Mouse (Mus musculus) brain, embryonic 14.5 days (tissue): ENCODE results near the gene Angel2. TPM values are rescaled to one million over a fixed set of nuclear protein-coding genes. Genes with fewer than 3 reads are reported as not detected.

Experiments used
- DNase-seq: peaks from one replicate; pipeline ENCODE4 v3.0.0-alpha.2; 2011; ENCODE audit warnings: low read depth
- CTCF ChIP-seq: fragments of 200-500 bp; IDR thresholded peaks from 2 replicates; pipeline ENCODE4 v1.5.1; 2012; ENCODE audit warnings: inconsistent platforms, mild to moderate bottlenecking, moderate library complexity, borderline replicate concordance; ENCODE audit not compliant: insufficient read depth, insufficient read length; ENCODE audit errors: extremely low read depth
- POLR2A ChIP-seq: fragments of 200-500 bp; IDR thresholded peaks from 2 replicates; pipeline ENCODE4 v1.6.1; 2012; ENCODE audit warnings: mild to moderate bottlenecking, inconsistent platforms, borderline replicate concordance; ENCODE audit not compliant: poor library complexity, insufficient read depth, insufficient read length, severe bottlenecking; ENCODE audit errors: extremely low read depth
- polyA plus RNA-seq: library from polyadenylated mRNA; depleted of rRNA; stranded (reverse); fragments of >200 nt; gene quantifications from 2 replicates; pipeline ENCODE4 v1.2.3, GENCODE M21; 2012; rRNA removed

Gene Angel2
- polyA plus RNA-seq, 1 experiment = 51.8 TPM

DNA sequence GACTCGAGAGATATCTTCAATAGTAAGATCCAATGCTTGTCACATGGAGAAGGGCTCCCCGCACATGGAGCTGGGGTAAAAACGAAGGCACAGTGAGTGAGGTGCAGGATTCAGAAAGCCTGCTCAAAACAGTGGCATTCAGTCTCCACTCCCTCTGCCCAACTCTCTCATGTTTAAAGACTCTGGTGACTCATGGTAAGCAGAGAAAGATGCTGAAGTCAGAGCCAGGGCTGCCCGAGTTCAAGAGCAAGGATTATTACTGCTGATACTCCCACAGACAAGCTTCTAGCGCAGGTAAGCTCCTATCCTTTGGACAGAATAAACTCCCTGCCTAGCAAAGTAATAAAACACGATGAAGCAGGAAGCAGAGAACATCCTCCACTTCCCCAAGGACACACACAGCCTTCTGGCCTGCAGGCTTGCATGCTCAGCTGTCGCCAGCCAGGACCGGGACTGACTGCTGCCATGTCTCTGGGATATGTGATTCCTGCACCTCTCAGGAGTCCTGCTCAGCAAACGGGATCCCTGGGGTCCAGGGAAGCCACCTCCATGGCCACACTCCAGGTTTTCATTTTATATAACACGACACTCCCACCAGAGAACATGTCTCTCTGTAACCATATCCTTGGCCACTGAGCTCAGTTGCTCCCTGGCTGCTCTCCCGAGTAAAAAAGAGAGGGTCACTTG, 52.1 kb downstream of the Angel2 start:
- TF ChIP-seq CTCF = no peak
- no peak for TF ChIP-seq POLR2A
- peak; percentile 16 for DNase-seq

DNA sequence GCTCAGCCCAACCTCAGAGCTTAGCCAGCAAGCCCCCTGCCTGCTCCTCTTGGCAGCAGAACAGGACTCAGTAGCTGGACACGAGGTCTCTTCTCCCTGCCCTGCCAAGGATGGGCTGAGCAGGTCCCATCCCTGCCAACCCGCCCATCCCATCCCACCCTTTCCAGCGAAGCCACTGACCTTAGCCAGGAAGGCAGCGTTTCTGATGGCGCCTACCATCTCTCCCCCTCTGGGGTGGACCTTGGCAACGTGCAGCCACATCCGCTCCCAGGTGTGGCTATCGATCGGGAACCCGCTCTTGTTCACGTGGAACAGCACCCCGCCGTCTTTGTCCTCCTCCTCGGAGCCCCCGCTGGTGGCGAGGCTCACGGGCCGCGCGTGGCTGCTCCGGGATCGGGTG, 53.1 kb downstream of the Angel2 start:
- peak; percentile 72 for DNase-seq
- no peak for TF ChIP-seq CTCF
- TF ChIP-seq POLR2A = no peak

GRCm38 (mm10) chr1:190978511-190979073, 53.7 kb downstream of the Angel2 start:
- peak; percentile 70 for DNase-seq
- TF ChIP-seq POLR2A (no peak; the same call in 1 of the 2 replicates), CTCF (no peak)

DNA sequence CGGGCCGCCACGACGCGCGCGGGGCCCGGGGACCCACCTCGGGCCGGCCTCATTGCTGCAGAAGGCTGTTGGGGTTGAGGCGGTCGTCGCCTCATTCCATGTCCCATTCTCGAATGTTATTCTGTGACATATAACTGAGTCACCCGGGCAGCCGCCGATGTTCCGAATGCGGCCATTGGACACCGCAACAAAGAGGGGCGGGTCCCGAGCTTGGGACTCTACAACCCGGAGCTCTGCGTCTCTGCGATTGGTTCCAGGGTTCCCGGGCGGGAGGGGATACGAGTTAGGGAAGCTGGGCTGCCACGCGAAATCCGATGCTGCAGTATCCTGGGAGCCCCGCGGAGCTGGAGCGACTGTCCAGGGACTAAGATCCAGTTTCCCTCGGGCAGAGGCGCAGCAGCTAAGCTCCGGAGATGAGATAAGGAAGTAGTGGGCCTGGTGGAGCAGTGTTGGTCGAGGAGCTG, 54.2 kb downstream of the Angel2 start, which contains the start of gene Vash2:
Gene Vash2 (minus strand): TSS at position 197 of the 464 bp plus-strand sequence.
- DNase-seq = peak; percentile 98
- TF ChIP-seq POLR2A (peak; percentile 45), CTCF (no peak)

DNA sequence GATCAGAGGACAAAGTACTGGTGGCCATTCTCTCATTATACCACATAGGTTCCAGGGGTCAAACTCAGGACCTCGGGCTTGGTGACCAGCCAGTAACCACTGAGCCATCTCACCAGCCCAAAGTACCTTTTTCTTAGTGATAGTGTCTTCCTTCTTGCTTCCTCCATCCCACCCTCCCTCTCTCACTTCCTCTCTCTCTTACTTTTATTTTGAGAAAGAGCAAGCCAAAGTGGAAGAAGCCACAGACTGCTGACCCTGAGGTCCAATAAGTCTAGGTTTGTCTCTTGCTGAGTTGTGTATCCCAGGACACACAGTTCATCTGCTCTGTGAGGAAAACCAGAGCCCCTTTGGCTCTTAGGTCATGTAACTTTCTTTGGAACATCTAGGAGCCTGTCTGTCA, 55.6 kb downstream of the Angel2 start:
- TF ChIP-seq POLR2A = no peak
- TF ChIP-seq CTCF = no peak
- no peak for DNase-seq

DNA sequence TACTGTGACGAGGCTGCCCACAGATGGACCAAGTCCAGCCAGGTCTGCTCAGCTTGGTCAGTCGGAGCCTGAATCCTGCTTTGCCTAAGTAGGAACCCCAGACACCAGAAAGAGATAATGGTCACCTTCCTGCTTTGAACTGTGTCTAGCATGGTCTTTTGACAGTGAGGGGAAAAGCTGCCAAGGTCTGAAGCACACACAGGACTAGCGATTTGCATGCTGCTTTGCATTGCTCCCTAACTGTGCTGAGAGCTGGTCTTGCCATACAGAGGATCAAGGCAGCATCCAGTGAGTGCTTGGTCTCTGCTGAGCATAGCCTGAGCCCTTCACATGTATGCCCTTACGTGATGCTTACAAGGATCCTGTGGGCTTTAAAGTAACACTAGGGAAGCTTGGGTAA, 56.5 kb downstream of the Angel2 start:
- DNase-seq = no peak

GRCm38 (mm10) chr1:190989437-190990082, 64.6 kb downstream of the Angel2 start:
- no peak for DNase-seq
- TF ChIP-seq CTCF = peak; percentile 20; the same call in 1 of the 2 replicates
- TF ChIP-seq POLR2A = no peak

More for the DNA sequence above, 56.5 kb downstream of the Angel2 start:
- TF ChIP-seq CTCF (no peak), POLR2A (no peak)

- DNase-seq = peak; percentile 68
- no peak for TF ChIP-seq POLR2A
Measured at GRCm38 (mm10) chr1:190995548-190995947, 70.6 kb downstream of the Angel2 start.

- no peak for DNase-seq
- TF ChIP-seq POLR2A (no peak), CTCF (peak; percentile 29; the same call in 1 of the 2 replicates)
Measured at GRCm38 (mm10) chr1:190996346-190996877, 71.5 kb downstream of the Angel2 start.

Other genes starting within 250 kb of the Angel2 start
- gene Rps6kc1, start 13.3 kb upstream of the Angel2 start, polyA plus RNA-seq = 14.2 and 25.2 TPM in 2 replicates
- gene Vash2, start 54.2 kb downstream of the Angel2 start, polyA plus RNA-seq = 48.1 and 66.0 TPM in 2 replicates
- gene Flvcr1, start 101.0 kb downstream of the Angel2 start, polyA plus RNA-seq = 24.6 and 25.0 TPM in 2 replicates
- gene Spata45, start 111.5 kb downstream of the Angel2 start, polyA plus RNA-seq = not detected in 2 replicates
- gene Tatdn3, start 137.8 kb downstream of the Angel2 start, polyA plus RNA-seq = 23.8 and 25.3 TPM in 2 replicates
- 6.0 and 7.8 TPM in 2 replicates for gene Nsl1, start 137.9 kb downstream of the Angel2 start, polyA plus RNA-seq
- 1.6 and 2.2 TPM in 2 replicates for gene Batf3, start 172.7 kb downstream of the Angel2 start, polyA plus RNA-seq
- gene Fam71a, start 239.7 kb downstream of the Angel2 start, polyA plus RNA-seq = not detected in 2 replicates